Mouse (Mus musculus) neural tube, embryonic 13.5 days (tissue): ENCODE measurements around the gene Mertk. TPM values are rescaled to one million over a fixed set of nuclear protein-coding genes. Genes with fewer than 3 reads are reported as not detected.

Experiments used
- ATAC-seq: fragments of 200-750 bp; cut with Nextera tagmentation; 2 replicates; pipeline ENCODE4 v1.8.0; 2017; ENCODE audit warnings: low read depth, mild to moderate bottlenecking, moderate TSS enrichment, moderate library complexity
- H3K27ac ChIP-seq: fragments of 300-500 bp; sonication (generic); replicated peaks from 2 replicates; pipeline ENCODE4 v1.5.1; 2015; ENCODE audit warnings: moderate library complexity, mild to moderate bottlenecking, inconsistent platforms
- H3K27me3 ChIP-seq: fragments of 300-500 bp; sonication (generic); 2 replicates; pipeline ENCODE4 v1.6.1; 2015; ENCODE audit warnings: mild to moderate bottlenecking, inconsistent platforms
- H3K36me3 ChIP-seq: fragments of 300-500 bp; sonication (generic); 2 replicates; pipeline ENCODE4 v1.6.1; 2015; ENCODE audit warnings: mild to moderate bottlenecking, inconsistent platforms
- H3K4me1 ChIP-seq: fragments of 300-500 bp; sonication (generic); replicated peaks from 2 replicates; pipeline ENCODE4 v1.6.1; 2015; ENCODE audit warnings: inconsistent platforms
- H3K4me2 ChIP-seq: fragments of 300-500 bp; sonication (generic); 2 replicates; pipeline ENCODE4 v1.6.1; 2015; ENCODE audit warnings: inconsistent platforms, mild to moderate bottlenecking, moderate library complexity
- H3K4me3 ChIP-seq: fragments of 300-500 bp; sonication (generic); 2 replicates; pipeline ENCODE4 v1.5.1; 2015; ENCODE audit warnings: mild to moderate bottlenecking, inconsistent platforms
- H3K9ac ChIP-seq: fragments of 300-500 bp; sonication (generic); 2 replicates; pipeline ENCODE4 v1.6.1; 2015; ENCODE audit warnings: moderate library complexity, mild to moderate bottlenecking, inconsistent platforms
- H3K9me3 ChIP-seq: fragments of 300-500 bp; sonication (generic); 2 replicates; pipeline ENCODE4 v1.6.1; 2016; ENCODE audit warnings: inconsistent platforms
- WGBS: fragments of 180-500 bp; shearing (Covaris S2); methylation state at CpG from one replicate; pipeline ENCODE4 v1.1.7; 2015; 5-methylcytosine and 5-hydroxymethylcytosine counted together
- polyA plus RNA-seq: library from polyadenylated mRNA; unstranded; fragments of >200 nt; fragmentation: Nextera tagmentation; extraction: Ambion mirVana; gene quantifications from 2 replicates; pipeline ENCODE4 v1.2.1, GENCODE M21; 2015

Gene Mertk
- polyA plus RNA-seq, 1 experiment from 2014 or later = 2.2 TPM

DNA sequence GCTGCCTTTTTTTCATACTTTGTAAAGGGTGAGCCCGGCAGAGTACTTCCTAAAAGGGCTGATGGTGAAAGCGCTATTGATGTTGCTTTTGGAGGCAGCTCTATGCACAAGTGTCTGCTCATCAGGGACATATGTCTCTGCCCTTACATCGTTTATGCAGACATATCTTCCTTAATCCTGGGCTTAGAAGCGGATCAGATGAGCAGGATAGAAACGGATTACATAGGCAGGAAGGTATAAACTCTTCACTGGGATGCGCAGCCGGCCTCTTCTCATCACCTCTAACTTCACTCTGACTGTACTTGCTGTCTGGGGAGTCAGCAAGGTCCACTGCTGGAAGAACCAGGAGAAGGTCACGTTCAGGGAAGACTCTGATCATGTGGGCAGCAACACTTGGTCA is 138.8 kb downstream of the Mertk start:
- WGBS = 91% methylated on average over 8 of the region's 8 CpGs
- H3K36me3 ChIP-seq = peaks cover 86% of the 10 kb centered on the region
- H3K9me3 ChIP-seq = no peaks in the 10 kb centered on the region
- H3K9ac ChIP-seq = no peak overlapping the region
- no peaks in the 10 kb centered on the region for H3K27me3 ChIP-seq
- H3K27ac ChIP-seq = no peak overlapping the region
- H3K4me3 ChIP-seq = no peak overlapping the region
- H3K4me2 ChIP-seq = no peak overlapping the region
- H3K4me1 ChIP-seq = no peaks in the 10 kb centered on the region
- no peak for ATAC-seq

DNA sequence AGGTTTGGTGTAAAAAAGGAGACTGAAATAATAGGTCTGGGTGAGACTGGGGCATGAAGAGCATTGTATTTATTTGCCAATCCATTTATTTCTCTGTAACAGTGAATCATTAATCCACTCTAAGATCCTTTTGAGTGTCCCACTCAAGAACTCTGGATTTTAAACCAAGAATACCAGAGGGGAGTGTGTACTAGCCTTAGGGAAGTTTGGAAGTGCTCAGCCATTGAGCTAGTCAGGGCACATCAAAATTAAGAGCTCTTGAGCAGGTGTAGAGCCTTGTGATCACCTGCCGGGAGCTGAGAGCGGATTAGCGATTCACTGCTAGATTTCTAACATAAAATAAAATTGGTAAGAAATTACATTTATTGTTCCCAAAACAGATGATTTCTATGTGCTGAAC is 139.9 kb downstream of the Mertk start:
- Histone ChIP-seq H3K27ac (no peak overlapping the region), H3K9me3 (no peaks in the 10 kb centered on the region), H3K4me2 (no peak overlapping the region), H3K27me3 (no peaks in the 10 kb centered on the region), H3K4me1 (no peaks in the 10 kb centered on the region), H3K9ac (no peak overlapping the region), H3K36me3 (peaks cover 86% of the 10 kb centered on the region), H3K4me3 (no peak overlapping the region)
- ATAC-seq = no peak
- WGBS = 94% methylated on average over 3 of the region's 3 CpGs

DNA sequence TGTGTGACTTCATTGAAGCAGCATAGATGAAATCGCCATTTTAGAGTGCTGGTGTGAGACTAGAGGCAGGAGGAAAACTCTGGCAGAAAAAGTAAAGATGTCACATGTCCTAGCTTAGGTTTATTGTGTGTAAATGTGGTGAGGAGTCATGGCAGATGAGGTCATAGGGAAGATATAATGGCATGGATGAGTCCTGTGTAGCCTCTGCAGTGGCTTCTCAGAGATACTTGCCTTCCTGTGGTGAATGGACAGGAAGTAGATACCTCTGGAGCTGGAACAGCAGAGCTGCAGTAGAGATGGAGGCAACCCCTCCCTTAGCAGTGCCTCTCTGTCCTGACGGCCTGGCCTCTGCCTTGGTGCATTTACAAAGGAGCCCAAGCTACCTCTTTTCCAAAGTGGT is 140.7 kb downstream of the Mertk start:
- no peak overlapping the region for H3K4me2 ChIP-seq
- H3K9me3 ChIP-seq = no peaks in the 10 kb centered on the region
- no peak for ATAC-seq
- no peak overlapping the region for H3K9ac ChIP-seq
- H3K27me3 ChIP-seq = no peaks in the 10 kb centered on the region
- WGBS = 78% methylated on average over 2 of the region's 2 CpGs
- H3K36me3 ChIP-seq = peaks cover 84% of the 10 kb centered on the region
- no peak overlapping the region for H3K27ac ChIP-seq
- no peak overlapping the region for H3K4me3 ChIP-seq
- H3K4me1 ChIP-seq = no peaks in the 10 kb centered on the region

DNA sequence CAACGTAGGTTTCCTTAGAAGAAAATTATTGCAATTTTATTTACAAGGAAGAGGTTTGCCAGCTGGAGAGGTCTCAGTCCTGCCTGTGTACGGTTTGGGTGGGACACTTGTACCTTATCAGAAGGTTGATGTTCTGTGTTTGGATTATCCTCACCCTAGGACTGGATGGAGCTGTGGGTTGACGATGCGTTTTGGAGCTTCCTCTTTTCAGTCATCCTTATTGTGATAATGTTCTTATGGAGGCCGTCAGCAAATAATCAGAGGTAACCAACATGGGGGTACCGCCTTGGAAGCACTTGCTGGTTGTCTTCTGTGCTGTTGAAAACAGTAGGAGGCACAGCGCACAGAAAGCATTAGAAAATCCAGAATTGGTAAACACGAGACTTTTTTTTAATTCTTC is 143.7 kb downstream of the Mertk start:
- Histone ChIP-seq H3K27ac (no peak overlapping the region), H3K9me3 (no peaks in the 10 kb centered on the region), H3K4me3 (no peak overlapping the region), H3K36me3 (peaks cover 83% of the 10 kb centered on the region), H3K9ac (no peak overlapping the region), H3K4me2 (no peak overlapping the region), H3K4me1 (no peaks in the 10 kb centered on the region), H3K27me3 (no peaks in the 10 kb centered on the region)
- 87% methylated on average over 8 of the region's 8 CpGs for WGBS
- ATAC-seq = no peak

DNA sequence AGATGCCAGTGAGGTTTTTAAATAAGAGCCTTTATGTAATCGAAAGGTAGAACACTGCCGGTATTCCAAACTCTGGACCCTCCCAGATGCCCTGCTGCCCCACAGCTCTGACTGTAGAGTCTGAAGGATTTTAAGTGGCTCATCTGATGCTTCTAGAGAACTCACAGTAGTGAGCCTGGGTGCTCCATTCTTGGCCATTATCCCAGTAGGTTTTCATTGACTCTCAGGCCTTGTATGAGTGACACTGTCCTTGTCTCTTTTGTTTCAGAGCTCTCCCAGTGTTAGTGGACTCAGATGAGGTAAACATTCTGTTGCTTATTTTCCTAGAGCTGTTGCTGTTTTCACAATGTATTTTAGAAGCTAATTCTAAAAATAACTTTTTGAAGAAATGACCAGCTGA is 151.3 kb downstream of the Mertk start:
- 89% methylated on average over 2 of the region's 2 CpGs for WGBS
- H3K36me3 ChIP-seq = peaks cover 80% of the 10 kb centered on the region
- no peak for ATAC-seq

More for the DNA sequence above, 151.3 kb downstream of the Mertk start:
- no peak overlapping the region for H3K4me2 ChIP-seq
- no peak overlapping the region for H3K27ac ChIP-seq
- no peak overlapping the region for H3K9ac ChIP-seq
- no peak overlapping the region for H3K4me3 ChIP-seq
- H3K9me3 ChIP-seq = no peaks in the 10 kb centered on the region
- H3K4me1 ChIP-seq = no peaks in the 10 kb centered on the region
- H3K27me3 ChIP-seq = no peaks in the 10 kb centered on the region

Other genes with a start within 250 kb of the Mertk start
- gene Spdye4c, start 107.7 kb upstream of the Mertk start, polyA plus RNA-seq = not detected in 2 replicates
- 41.8 and 47.7 TPM in 2 replicates for gene Anapc1, start 11.6 kb upstream of the Mertk start, polyA plus RNA-seq
- gene Tmem87b, start 119.2 kb downstream of the Mertk start, polyA plus RNA-seq = 35.6 and 37.4 TPM in 2 replicates
- gene Fbln7, start 164.0 kb downstream of the Mertk start, polyA plus RNA-seq = 1.9 and 2.7 TPM in 2 replicates
- 9.4 and 10.9 TPM in 2 replicates for gene Zc3h8, start 245.1 kb downstream of the Mertk start, polyA plus RNA-seq